Mouse (Mus musculus) stomach, postnatal 0 days (tissue): Measurements from ENCODE around the gene Plcb3.

Source experiments
- CTCF ChIP-seq: IDR thresholded peaks from 2 replicates; pipeline ENCODE4 v1.5.1; 2016; ENCODE audit warnings: antibody characterized with exemption, low read depth, mild to moderate bottlenecking, moderate library complexity
- EP300 ChIP-seq: optimal IDR thresholded peaks from 2 replicates; pipeline ENCODE3; 2016; ENCODE audit warnings: antibody characterized with exemption

GRCm38 (mm10) chr19:6992011-6992858 lies 16.0 kb upstream of the Plcb3 start, which contains the start of gene Dnajc4:
- TF ChIP-seq CTCF (peak; percentile 33; the same call in 1 of the 2 replicates), EP300 (no peak)
